Mouse (Mus musculus) ES-Bruce4 (cell line): Measurements from ENCODE around the gene Zfp335.

Experiments
- CTCF ChIP-seq: IDR thresholded peaks from one replicate; pipeline ENCODE4 v1.8.1; 2011; ENCODE audit warnings: low read depth, low read length
- POLR2A ChIP-seq: IDR thresholded peaks from one replicate; pipeline ENCODE4 v1.8.1; 2011; ENCODE audit warnings: low read length; ENCODE audit not compliant: insufficient read depth

GRCm38 (mm10) chr2:164939106-164939505 lies 27.5 kb upstream of the Zfp335 start:
- TF ChIP-seq CTCF, result no peak
- no peak for TF ChIP-seq POLR2A
